Mouse (Mus musculus) right cerebral cortex, adult 18-20 months (tissue): ENCODE measurements around the gene Unc80.

ENCODE experiments used
- DNase-seq: peaks from one replicate; pipeline ENCODE4 v3.0.0; 2022; ENCODE audit warnings: mixed read lengths

The Unc80 gene

DNA sequence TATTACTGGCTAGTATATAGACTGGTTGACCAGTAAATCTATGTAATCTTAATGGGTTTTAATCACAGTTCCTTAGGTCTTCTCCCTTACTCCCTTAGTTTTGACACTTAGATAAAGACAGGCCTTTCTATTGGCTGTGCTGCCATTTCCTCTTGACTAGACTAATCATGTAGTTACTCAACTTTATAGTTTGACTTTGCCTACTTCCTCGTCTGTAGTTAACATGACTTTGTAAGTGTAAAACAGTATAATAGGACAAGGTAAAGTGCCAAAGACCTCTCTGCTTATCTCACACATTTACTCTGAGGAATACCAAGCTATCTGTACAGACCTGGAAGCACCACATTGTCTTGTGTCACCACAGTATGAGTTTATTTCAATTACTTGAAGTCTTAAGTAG, 262.4 kb downstream of the Unc80 start:
- no peak for DNase-seq
